13 mouse cellular contexts compared by ENCODE assay signal in the genomic region with DNA sequence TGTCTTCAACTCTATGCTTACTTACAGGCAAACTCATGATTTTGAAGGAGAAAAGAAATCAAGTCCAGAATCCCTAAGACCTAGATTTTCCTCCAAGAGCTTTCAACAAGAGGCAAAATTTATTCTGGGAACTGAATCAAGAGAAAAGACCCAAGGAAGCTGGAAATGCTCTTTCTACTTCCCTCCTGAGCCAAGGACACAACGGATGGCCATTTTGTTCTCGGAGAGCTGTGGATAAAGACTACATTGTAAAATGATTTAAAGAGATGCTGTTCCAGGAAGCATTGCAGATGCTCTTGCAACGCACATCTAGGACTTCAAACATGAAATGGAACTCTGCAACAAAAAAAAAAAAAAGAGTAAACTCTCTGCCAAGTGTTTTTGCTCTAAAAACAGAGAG.
"Had no signal": no experiment of that assay in that cellular context is flagged by ENCODE, and none has a peak within 500 bp of the region (broad histone marks: within the 10 kb centered on the region; RNA-seq: fewer than 3 reads in every experiment).

No protein-coding gene starts in this region.

- DNase-seq: kidney, adult 18-20 months; kidney, postnatal 10 days; kidney, postnatal 4 days; liver, embryonic 13.5 days; liver, postnatal 0 days; lung, postnatal 14 days; right cerebral cortex, postnatal 14 days; thymus, adult 2 months; thymus, postnatal 25 days had no signal

- H3K36me3 ChIP-seq: liver, embryonic 13.5 days; lung, embryonic 15.5 days had no signal

- H3K4me3 ChIP-seq: limb, embryonic 13.5 days; liver, embryonic 13.5 days; lung, embryonic 15.5 days; megakaryocyte, embryonic 14.5 days had no signal

- H3K27ac ChIP-seq: limb, embryonic 13.5 days; liver, embryonic 13.5 days; lung, embryonic 15.5 days; macrophage had no signal

- H3K27me3 ChIP-seq: limb, embryonic 13.5 days; liver, embryonic 13.5 days; lung, embryonic 15.5 days; megakaryocyte, embryonic 14.5 days had no signal

- H3K9me3 ChIP-seq: limb, embryonic 13.5 days; liver, embryonic 13.5 days; lung, embryonic 15.5 days had no signal

- H3K4me1 ChIP-seq: liver, embryonic 13.5 days; lung, embryonic 15.5 days; megakaryocyte, embryonic 14.5 days had no signal

- H3K9ac ChIP-seq: limb, embryonic 13.5 days; liver, embryonic 13.5 days; liver, postnatal 0 days; lung, embryonic 15.5 days had no signal
